Mouse (Mus musculus) limb, embryonic 13.5 days (tissue): ENCODE measurements around the gene Scamp3. TPM values are rescaled to one million over a fixed set of nuclear protein-coding genes. Genes with fewer than 3 reads are reported as not detected.
A peak's percentile ranks its signal among the peaks of the same experiment; 100 is the strongest.

Experiments
- ATAC-seq: fragments of 200-750 bp; cut with Nextera tagmentation; 2 replicates; pipeline ENCODE4 v1.8.0; 2017; ENCODE audit warnings: low read depth, moderate number of reproducible peaks, moderate TSS enrichment; ENCODE audit not compliant: low FRiP score
- H3K27ac ChIP-seq: fragments of 300-500 bp; sonication (generic); 2 replicates; pipeline ENCODE4 v1.5.1; 2015; ENCODE audit warnings: inconsistent platforms, mild to moderate bottlenecking, moderate library complexity
- H3K27me3 ChIP-seq: fragments of 300-500 bp; sonication (generic); 2 replicates; pipeline ENCODE4 v1.6.1; 2015; ENCODE audit warnings: mild to moderate bottlenecking, inconsistent platforms
- H3K36me3 ChIP-seq: fragments of 300-500 bp; sonication (generic); 2 replicates; pipeline ENCODE4 v1.6.1; 2015; ENCODE audit warnings: inconsistent platforms, mild to moderate bottlenecking, moderate library complexity
- H3K4me1 ChIP-seq: fragments of 300-500 bp; sonication (generic); 2 replicates; pipeline ENCODE4 v1.6.1; 2015; ENCODE audit warnings: inconsistent platforms
- H3K4me2 ChIP-seq: fragments of 300-500 bp; sonication (generic); replicated peaks from 2 replicates; pipeline ENCODE4 v1.6.1; 2015; ENCODE audit warnings: inconsistent platforms, mild to moderate bottlenecking, moderate library complexity
- H3K4me3 ChIP-seq: fragments of 300-500 bp; sonication (generic); 2 replicates; pipeline ENCODE4 v1.5.1; 2015; ENCODE audit warnings: moderate library complexity, mild to moderate bottlenecking, inconsistent platforms
- H3K9ac ChIP-seq: fragments of 300-500 bp; sonication (generic); 2 replicates; pipeline ENCODE4 v1.6.1; 2015; ENCODE audit warnings: mild to moderate bottlenecking, inconsistent platforms
- H3K9me3 ChIP-seq: fragments of 300-500 bp; sonication (generic); 2 replicates; pipeline ENCODE4 v1.6.1; 2016; ENCODE audit warnings: inconsistent platforms
- WGBS: fragments of 180-500 bp; shearing (Covaris S2); methylation state at CpG from one replicate; pipeline ENCODE4 v1.1.7; 2015; 5-methylcytosine and 5-hydroxymethylcytosine counted together
- polyA plus RNA-seq: library from polyadenylated mRNA; unstranded; fragments of >200 nt; fragmentation: Nextera tagmentation; extraction: Ambion mirVana; gene quantifications from 2 replicates; pipeline ENCODE4 v1.2.1, GENCODE M21; 2015

The Scamp3 gene
- polyA plus RNA-seq, 1 experiment from 2014 or later = 115 TPM

DNA sequence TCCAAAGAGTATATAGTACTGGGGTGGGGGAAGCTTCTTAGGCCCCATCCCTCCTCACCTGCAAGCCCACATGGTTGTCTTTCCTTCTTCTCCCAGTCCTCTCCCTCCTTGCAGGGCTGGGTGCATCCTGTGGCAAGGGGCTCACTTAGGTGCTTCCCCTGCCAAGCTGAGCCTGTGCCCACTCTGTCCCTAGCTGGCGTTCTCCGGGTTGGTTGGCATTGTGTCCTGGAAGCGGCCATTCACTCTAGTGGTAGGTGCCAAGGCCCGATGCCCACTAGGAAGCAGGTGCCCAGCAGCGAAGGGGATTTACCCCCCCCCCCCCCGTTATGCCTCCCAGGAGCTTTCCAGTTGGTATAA, 6.7 kb downstream of the Scamp3 start:
- WGBS = 79% methylated on average over 6 of the region's 6 CpGs
- Histone ChIP-seq H3K4me2 (peak overlapping the region; percentile 95), H3K4me3 (peak overlapping the region; percentile 71), H3K4me1 (peaks cover 32% of the 10 kb centered on the region), H3K36me3 (peaks cover 63% of the 10 kb centered on the region), H3K27ac (peak overlapping the region; percentile 88; the same call in 1 of the 2 replicates), H3K9me3 (no peaks in the 10 kb centered on the region), H3K9ac (peak overlapping the region; percentile 85), H3K27me3 (no peaks in the 10 kb centered on the region)
- no peak for ATAC-seq

DNA sequence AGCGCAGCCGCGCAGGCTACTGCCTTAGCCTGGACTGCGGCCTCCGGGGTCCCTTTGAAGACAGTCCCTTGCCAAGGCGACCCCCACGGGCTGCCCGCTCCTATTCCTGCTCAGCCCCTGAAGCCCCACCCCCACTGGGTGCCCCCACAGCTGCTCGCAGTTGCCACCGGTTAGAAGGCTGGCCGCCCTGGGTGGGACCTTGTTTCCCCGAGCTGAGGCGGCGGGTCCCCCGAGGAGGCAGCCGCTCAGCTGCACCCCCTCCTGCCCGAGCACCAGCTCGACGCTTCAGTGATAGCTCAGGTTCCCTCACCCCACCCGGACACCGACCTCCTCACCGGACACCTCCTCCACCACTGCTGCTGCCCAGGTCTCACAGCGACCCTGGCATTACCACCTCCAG, 9.9 kb downstream of the Scamp3 start:
- WGBS = 60% methylated on average over 23 of the region's 23 CpGs
- Histone ChIP-seq H3K4me3 (no peak overlapping the region), H3K27me3 (no peaks in the 10 kb centered on the region), H3K9ac (peak overlapping the region; percentile 31; the same call in 1 of the 2 replicates), H3K36me3 (peaks cover 31% of the 10 kb centered on the region), H3K9me3 (no peaks in the 10 kb centered on the region), H3K27ac (no peak overlapping the region), H3K4me2 (no peak overlapping the region), H3K4me1 (peaks cover 25% of the 10 kb centered on the region)
- ATAC-seq = no peak

DNA sequence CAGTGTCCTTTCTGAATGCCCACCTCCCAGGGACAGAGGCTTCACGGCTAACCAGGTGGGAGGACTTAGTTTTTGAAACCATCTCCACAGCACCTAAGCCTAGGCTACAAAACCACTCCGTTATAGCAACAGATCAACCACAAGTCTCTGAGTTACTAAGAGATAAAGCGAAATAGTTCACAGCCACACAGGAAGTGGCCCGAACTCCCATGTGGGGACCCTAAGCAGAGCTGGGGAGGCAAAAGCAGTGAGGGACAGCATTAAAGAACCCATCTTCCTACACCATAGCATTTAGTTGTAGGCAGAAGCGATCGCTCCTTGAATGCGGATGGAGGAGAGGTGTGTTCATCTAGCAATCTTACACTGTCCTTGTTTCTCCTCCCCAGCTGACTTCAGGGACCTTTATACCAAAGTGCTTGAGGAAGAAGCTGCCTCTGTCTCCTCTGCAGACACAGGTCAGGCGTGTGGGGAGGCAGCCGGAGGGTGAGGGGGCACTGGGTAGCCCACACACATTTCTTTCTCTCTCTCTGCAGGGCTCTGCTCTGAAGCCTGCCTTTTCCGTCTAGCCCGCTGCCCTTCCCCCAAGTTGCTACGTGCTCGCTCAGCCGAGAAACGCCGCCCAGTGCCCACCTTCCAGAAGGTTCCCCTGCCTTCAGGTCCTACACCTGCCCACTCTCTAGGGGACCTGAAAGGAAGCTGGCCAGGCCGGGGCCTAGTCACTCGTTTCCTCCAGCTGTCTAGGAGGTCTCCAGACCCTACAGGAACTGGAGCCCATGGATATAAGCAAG, 10.6 kb downstream of the Scamp3 start:
- Histone ChIP-seq H3K9ac (no peak overlapping the region), H3K36me3 (peaks cover 26% of the 10 kb centered on the region), H3K4me1 (peaks cover 22% of the 10 kb centered on the region), H3K4me3 (no peak overlapping the region), H3K9me3 (no peaks in the 10 kb centered on the region), H3K4me2 (no peak overlapping the region), H3K27me3 (no peaks in the 10 kb centered on the region), H3K27ac (no peak overlapping the region)
- ATAC-seq = no peak
- 87% methylated on average over 18 of the region's 18 CpGs for WGBS

DNA sequence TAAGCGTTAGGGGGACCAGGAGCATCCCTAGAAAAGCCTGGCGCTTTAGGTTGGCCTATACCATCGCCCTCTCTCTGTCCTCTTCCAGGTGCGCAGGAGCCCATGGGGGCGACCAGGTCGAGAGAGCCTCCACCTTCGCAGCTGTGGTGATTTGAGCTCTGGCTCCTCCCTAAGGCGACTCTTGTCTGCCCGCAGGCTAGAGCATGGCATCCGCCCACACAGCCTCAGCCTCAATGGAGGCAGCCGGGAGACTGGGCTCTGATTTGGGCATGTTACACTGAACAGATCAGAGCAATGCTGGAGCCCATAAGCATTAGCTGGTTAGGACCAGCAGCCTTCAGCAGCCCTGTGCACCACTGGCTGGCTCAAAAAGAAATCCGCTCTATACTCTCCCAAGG, 11.2 kb downstream of the Scamp3 start:
- Histone ChIP-seq H3K9me3 (no peaks in the 10 kb centered on the region), H3K27ac (no peak overlapping the region), H3K4me1 (peaks cover 22% of the 10 kb centered on the region), H3K9ac (no peak overlapping the region), H3K27me3 (no peaks in the 10 kb centered on the region), H3K36me3 (peaks cover 26% of the 10 kb centered on the region), H3K4me2 (no peak overlapping the region), H3K4me3 (no peak overlapping the region)
- ATAC-seq = no peak
- 70% methylated on average over 12 of the region's 12 CpGs for WGBS

DNA sequence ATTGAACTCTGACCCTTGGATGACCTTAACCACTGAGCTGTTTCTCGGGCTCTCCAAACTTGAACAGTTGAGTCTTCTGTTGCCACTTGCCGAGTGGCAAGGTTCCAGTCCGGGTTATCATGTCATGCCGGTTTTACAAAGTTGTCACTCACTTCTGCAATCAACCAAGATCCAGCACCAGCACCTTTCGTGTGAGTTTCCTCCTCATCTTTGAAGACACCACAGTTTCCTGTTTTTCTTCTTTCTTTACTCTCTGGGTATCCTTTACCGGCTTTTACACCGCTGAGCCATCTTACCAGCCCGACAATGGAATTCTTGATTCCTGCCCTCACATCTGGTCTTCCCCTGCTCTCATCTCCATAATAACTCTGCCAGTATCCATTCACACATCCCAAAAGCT, 13.2 kb downstream of the Scamp3 start:
- H3K9me3 ChIP-seq = no peaks in the 10 kb centered on the region
- H3K4me3 ChIP-seq = no peak overlapping the region
- H3K4me1 ChIP-seq = peaks cover 5% of the 10 kb centered on the region
- 81% methylated on average over 8 of the region's 8 CpGs for WGBS
- H3K4me2 ChIP-seq = no peak overlapping the region
- no peak overlapping the region for H3K9ac ChIP-seq
- H3K36me3 ChIP-seq = peaks cover 26% of the 10 kb centered on the region
- H3K27ac ChIP-seq = no peak overlapping the region
- no peak for ATAC-seq
- no peaks in the 10 kb centered on the region for H3K27me3 ChIP-seq

DNA sequence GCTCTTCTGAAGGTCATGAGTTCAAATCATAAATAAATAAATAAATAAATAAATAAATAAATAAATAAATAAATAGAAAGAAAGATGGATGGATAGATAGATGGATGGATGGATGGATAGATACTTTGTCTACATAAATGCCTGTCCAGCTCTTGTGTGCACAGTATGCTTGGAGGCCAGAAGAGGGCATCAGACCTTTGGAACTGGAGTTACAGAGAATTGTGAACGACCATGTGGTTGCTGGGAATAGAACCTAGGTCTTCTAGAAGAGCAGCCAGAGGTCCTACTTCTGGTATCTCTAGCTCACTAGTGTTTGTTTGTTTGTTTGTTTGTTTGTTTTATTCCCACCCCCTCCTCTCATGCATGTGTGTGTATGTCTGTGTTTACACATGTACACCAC, 16.1 kb downstream of the Scamp3 start:
- Histone ChIP-seq H3K9me3 (no peaks in the 10 kb centered on the region), H3K4me1 (peaks cover 10% of the 10 kb centered on the region), H3K27ac (no peak overlapping the region), H3K4me3 (no peak overlapping the region), H3K27me3 (no peaks in the 10 kb centered on the region), H3K36me3 (peaks cover 6% of the 10 kb centered on the region), H3K9ac (no peak overlapping the region), H3K4me2 (no peak overlapping the region)
- WGBS = 73% methylated on average over 1 of the region's 1 CpGs
- ATAC-seq = no peak

DNA sequence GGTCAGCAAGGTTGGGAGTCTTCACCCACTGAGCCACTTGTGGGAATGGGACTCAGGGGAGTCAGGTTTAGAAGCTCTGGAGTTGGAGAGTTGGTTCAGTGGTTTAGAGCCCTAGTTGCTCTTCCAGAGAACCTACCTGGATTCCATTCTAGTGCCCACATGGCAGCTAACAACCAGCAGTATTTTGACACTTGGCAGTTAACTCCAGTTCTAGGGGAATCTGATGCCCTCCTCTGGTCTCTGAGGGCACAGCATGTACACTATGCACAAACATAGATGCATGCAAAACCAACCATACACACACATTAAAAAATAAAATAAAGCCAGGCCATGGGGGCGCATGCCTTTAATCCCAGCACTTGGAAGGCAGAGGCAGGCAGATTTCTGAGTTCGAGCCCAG, 16.6 kb downstream of the Scamp3 start:
- H3K27me3 ChIP-seq = no peaks in the 10 kb centered on the region
- H3K4me3 ChIP-seq = no peak overlapping the region
- H3K9me3 ChIP-seq = no peaks in the 10 kb centered on the region
- ATAC-seq = no peak
- H3K9ac ChIP-seq = no peak overlapping the region
- 0 out of 2 replicates have a peak, but pooled peaks cover 1% of the 10 kb centered on the region for H3K36me3 ChIP-seq
- no peak overlapping the region for H3K4me2 ChIP-seq
- peaks cover 10% of the 10 kb centered on the region for H3K4me1 ChIP-seq
- no peak overlapping the region for H3K27ac ChIP-seq
- WGBS = 81% methylated on average over 2 of the region's 2 CpGs

DNA sequence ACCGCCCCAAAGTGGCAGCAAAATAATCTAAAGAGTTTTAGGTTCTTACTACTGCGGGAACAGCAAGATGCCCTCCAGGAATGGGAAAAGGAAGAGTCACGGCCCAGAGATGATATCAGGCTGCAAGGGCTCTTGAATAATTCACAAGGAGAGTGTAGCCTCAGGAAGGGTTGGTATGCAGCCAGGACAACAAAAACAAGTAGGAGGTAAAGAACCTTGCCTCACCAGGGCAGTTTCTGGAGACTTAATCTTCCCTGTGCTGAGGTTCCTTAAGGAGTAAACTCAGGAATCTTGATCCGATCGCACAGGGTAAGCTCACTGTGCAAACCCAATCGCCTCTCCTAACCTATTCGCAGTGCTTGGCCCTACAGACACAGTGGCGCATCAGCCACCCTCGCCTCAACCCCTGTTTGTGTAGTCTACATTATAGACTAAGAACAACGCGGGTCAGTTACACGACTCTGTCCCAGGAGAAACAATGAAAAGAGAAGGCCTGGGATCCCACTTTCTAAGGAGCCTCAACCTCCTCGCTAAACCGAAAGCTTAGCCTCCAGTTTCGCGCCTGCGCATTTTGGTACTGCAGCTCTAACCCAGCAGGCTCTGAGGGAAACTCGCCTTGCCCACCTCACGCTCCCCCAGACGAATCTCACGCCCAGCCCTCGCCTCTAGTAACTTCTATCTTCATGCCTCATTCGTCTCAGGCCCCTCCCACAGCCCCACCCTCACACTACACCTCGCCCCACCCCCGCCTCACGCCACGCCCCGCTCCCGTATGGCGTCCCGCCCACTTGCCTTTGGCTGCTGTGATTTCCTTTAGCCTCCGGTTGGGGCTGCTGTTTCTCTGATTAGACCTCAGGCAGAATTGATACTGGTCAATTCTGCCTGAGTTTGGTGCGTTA, 19.0 kb downstream of the Scamp3 start:
- Histone ChIP-seq H3K4me3 (peak overlapping the region; percentile 41), H3K4me1 (peaks cover 10% of the 10 kb centered on the region), H3K27ac (peak overlapping the region; percentile 85), H3K27me3 (no peaks in the 10 kb centered on the region), H3K4me2 (peak overlapping the region; percentile 67), H3K36me3 (no peaks in the 10 kb centered on the region), H3K9ac (peak overlapping the region; percentile 73), H3K9me3 (no peaks in the 10 kb centered on the region)
- ATAC-seq = peak; percentile 98
- WGBS = 10% methylated on average over 33 of the region's 33 CpGs

DNA sequence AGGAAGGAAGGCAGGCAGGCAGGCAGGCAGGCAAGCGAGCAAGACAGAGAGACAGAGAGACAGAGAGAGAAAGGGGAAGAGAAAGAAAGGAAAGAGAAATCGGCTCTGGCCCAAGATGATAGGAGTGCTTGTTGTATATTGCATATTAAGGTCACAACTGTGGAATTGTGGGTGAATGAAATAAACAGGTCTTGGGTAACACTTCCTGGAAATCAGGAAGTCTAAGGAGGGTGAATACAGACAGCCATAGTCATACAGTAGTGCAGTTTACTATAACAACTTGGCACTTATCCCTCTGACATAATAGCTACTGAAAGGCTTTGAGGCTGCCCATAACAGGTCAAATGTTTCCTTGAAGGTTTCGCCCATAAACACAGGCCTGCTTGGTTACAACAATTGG, 22.6 kb downstream of the Scamp3 start:
- Histone ChIP-seq H3K27me3 (no peaks in the 10 kb centered on the region), H3K36me3 (peaks cover 10% of the 10 kb centered on the region), H3K9ac (no peak overlapping the region), H3K4me3 (no peak overlapping the region), H3K4me1 (peaks cover 16% of the 10 kb centered on the region), H3K27ac (no peak overlapping the region), H3K4me2 (no peak overlapping the region), H3K9me3 (no peaks in the 10 kb centered on the region)
- no peak for ATAC-seq
- WGBS = 75% methylated on average over 3 of the region's 3 CpGs

DNA sequence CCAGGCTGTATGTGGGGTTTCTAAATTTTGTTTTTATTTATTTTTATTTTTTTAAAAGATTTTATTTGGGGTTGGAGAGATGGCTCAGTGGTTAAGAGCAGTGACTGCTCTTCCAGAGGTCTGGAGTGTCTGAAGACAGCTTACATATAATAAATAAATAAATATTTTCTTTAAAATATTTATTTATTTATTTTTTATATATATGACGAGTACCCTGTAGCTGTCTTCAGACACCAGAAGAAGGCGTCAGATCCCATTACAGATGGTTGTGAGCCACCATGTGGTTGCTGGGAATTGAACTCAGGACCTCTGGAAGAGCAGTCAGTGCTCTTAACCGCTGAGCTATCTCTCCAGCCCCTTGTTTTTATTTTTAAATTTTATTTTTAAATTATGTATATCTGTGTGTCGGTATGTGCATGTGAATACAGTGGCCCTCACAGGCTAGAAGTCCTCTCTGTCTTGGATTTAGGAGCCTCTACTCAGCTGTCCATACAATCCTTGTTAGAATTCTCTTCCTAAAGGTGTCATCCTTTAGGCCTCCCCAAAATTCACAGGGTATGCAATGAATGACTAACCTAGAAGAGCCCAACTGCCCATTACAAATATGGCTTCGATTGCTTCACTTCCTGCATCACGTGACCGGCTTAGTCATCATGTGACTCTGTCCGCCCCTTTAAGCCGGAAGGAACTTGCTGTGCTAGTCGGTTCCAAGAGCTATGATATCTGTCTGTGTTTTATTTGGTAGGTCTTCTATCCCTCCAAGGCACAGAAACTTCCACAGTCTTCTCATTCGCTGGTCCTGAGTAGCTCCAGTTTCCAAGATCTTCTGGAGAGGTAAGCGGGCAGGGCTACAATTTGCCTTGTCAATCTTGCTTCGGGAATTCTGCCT, 25.2 kb downstream of the Scamp3 start, which contains the start of gene Gba:
Gene Gba (plus strand): TSS at position 676 of the 889 bp plus-strand sequence.
- Histone ChIP-seq H3K4me2 (peak within 1 kb of the TSS; percentile 75), H3K4me1 (peaks cover 6% of the 10 kb centered on the region), H3K27ac (no peak within 1 kb of the TSS), H3K9me3 (no peaks in the 10 kb centered on the region), H3K27me3 (no peaks in the 10 kb centered on the region), H3K9ac (peak within 1 kb of the TSS; percentile 70), H3K36me3 (peaks cover 34% of the 10 kb centered on the region), H3K4me3 (peak within 1 kb of the TSS; percentile 60)
- ATAC-seq = peak; percentile 91
- WGBS = 27% methylated on average over 13 of the region's 13 CpGs

DNA sequence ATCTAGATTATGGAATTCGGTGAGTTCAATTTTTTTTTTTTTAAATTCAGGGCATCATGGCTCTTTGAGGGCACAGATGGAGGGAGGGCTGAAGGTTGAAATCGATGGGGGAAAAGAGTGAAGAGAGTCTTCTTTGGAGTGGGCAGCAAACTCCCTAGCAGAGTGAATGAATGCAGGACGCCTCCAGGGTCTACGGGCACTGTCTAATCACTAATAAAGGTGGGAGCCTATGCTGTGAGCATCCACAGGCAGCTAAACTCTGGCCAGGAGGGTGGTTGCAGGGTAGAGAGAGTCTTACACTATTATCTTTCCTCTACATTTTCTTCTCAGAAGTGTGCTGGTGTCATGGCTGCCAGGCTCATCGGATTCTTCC, 25.9 kb downstream of the Scamp3 start:
- Histone ChIP-seq H3K36me3 (peaks cover 40% of the 10 kb centered on the region), H3K4me1 (peaks cover 6% of the 10 kb centered on the region), H3K9ac (peak overlapping the region; percentile 70), H3K27ac (no peak overlapping the region), H3K9me3 (no peaks in the 10 kb centered on the region), H3K4me3 (peak overlapping the region; percentile 60), H3K4me2 (peak overlapping the region; percentile 75), H3K27me3 (no peaks in the 10 kb centered on the region)
- 39% methylated on average over 5 of the region's 5 CpGs for WGBS
- no peak for ATAC-seq
